Mouse (Mus musculus) lung, embryonic 14.5 days (tissue): ENCODE data around the gene Rpl18. TPM values are rescaled to one million over a fixed set of nuclear protein-coding genes. Genes with fewer than 3 reads are reported as not detected.
A peak's percentile ranks its signal among the peaks of the same experiment; 100 is the strongest.

Experiments used
- ATAC-seq: fragments of 200-750 bp; cut with Nextera tagmentation; 2 replicates; pipeline ENCODE4 v1.8.0; 2017; ENCODE audit warnings: mild to moderate bottlenecking, moderate TSS enrichment, moderate library complexity; ENCODE audit not compliant: insufficient read depth
- DNase-seq: peaks from one replicate; pipeline ENCODE4 v3.0.0-alpha.2; 2015
- H3K27ac ChIP-seq: fragments of 300-500 bp; sonication (generic); 2 replicates; pipeline ENCODE4 v1.5.1; 2014; ENCODE audit warnings: low read depth, mild to moderate bottlenecking, moderate library complexity
- H3K27me3 ChIP-seq: fragments of 300-500 bp; sonication (generic); 2 replicates; pipeline ENCODE4 v1.6.1; 2014; ENCODE audit warnings: low read length, control low read depth; ENCODE audit not compliant: insufficient read depth
- H3K36me3 ChIP-seq: fragments of 300-500 bp; sonication (generic); 2 replicates; pipeline ENCODE4 v1.6.1; 2014; ENCODE audit warnings: control low read depth; ENCODE audit not compliant: insufficient read depth
- H3K4me1 ChIP-seq: fragments of 300-500 bp; sonication (generic); 2 replicates; pipeline ENCODE4 v1.6.1; 2014; ENCODE audit warnings: antibody characterized with exemption, control low read depth; ENCODE audit not compliant: insufficient read depth
- H3K4me2 ChIP-seq: fragments of 300-500 bp; sonication (generic); 2 replicates; pipeline ENCODE4 v1.6.1; 2014; ENCODE audit warnings: mild to moderate bottlenecking
- H3K4me3 ChIP-seq: fragments of 300-500 bp; sonication (generic); 2 replicates; pipeline ENCODE4 v1.5.1; 2014; ENCODE audit warnings: low read depth, low read length
- H3K9ac ChIP-seq: fragments of 300-500 bp; sonication (generic); 2 replicates; pipeline ENCODE4 v1.6.1; 2014
- H3K9me3 ChIP-seq: fragments of 300-500 bp; sonication (generic); 2 replicates; pipeline ENCODE4 v1.6.1; 2016; ENCODE audit warnings: low read depth, low read length, control low read depth
- CTCF ChIP-seq: IDR thresholded peaks from 2 replicates; pipeline ENCODE4 v1.5.1; 2016; ENCODE audit warnings: antibody characterized with exemption, low read depth
- WGBS: fragments of 180-500 bp; shearing (Covaris S2); extraction: QIAGEN DNeasy Blood & Tissue Kit; methylation state at CpG from one replicate; pipeline ENCODE4 v1.1.7; 2014; 5-methylcytosine and 5-hydroxymethylcytosine counted together
- polyA plus RNA-seq: library from polyadenylated mRNA; unstranded; fragments of >200 nt; fragmentation: Nextera tagmentation; extraction: Ambion mirVana; gene quantifications from 2 replicates; pipeline ENCODE4 v1.2.1, GENCODE M21; 2014

Rpl18 gene
- polyA plus RNA-seq, 1 experiment from 2014 or later, result 1,303 TPM

- H3K27ac ChIP-seq, result no peak overlapping the region
- DNase-seq, result no peak
- H3K4me1 ChIP-seq, result no peaks in the 10 kb centered on the region
- H3K36me3 ChIP-seq, result no peaks in the 10 kb centered on the region
- H3K9ac ChIP-seq, result no peak overlapping the region
- no peaks in the 10 kb centered on the region for H3K9me3 ChIP-seq
- H3K4me3 ChIP-seq, result no peak overlapping the region
- no peak for ATAC-seq
- 92% methylated on average over 5 of the region's 5 CpGs for WGBS
- TF ChIP-seq CTCF, result no peak
- H3K27me3 ChIP-seq, result no peaks in the 10 kb centered on the region
- H3K4me2 ChIP-seq, result no peak overlapping the region
Observed at GRCm38 (mm10) chr7:45747450-45747849, 32.2 kb downstream of the Rpl18 start.

DNA sequence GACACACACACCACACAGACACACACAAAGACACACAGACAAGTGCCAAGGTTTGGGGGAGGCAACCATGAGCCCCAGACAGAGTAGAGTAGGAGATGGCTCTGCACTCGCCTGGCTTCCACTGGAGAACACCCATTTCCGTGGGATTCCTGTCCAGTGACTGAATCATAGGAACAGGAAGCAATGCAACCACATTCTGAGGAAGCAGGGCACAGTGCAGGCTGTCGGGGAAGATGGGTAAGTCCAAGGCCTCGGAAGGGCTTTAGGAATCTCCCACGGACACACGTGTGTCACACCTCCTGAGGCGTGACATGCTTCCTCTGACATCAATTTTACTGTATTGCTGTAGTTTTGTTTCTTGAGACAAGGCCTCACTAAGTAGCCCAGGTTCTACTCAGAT is 32.9 kb downstream of the Rpl18 start:
- ATAC-seq, result no peak
- Histone ChIP-seq H3K4me3 (no peak overlapping the region), H3K9me3 (no peaks in the 10 kb centered on the region), H3K36me3 (no peaks in the 10 kb centered on the region), H3K27ac (no peak overlapping the region), H3K9ac (no peak overlapping the region), H3K27me3 (no peaks in the 10 kb centered on the region), H3K4me2 (no peak overlapping the region), H3K4me1 (no peaks in the 10 kb centered on the region)
- 59% methylated on average over 7 of the region's 7 CpGs for WGBS
- TF ChIP-seq CTCF, result no peak
- DNase-seq, result no peak

GRCm38 (mm10) chr7:45749401-45749800 is 34.1 kb downstream of the Rpl18 start:
- H3K4me2 ChIP-seq, result no peak overlapping the region

GRCm38 (mm10) chr7:45750162-45750561 is 34.9 kb downstream of the Rpl18 start:
- 63% methylated on average over 9 of the region's 9 CpGs for WGBS
- no peak for TF ChIP-seq CTCF

More at GRCm38 (mm10) chr7:45749401-45749800, 34.1 kb downstream of the Rpl18 start:
- Histone ChIP-seq H3K9ac (no peak overlapping the region), H3K36me3 (no peaks in the 10 kb centered on the region), H3K4me1 (no peaks in the 10 kb centered on the region), H3K27ac (no peak overlapping the region), H3K4me3 (no peak overlapping the region), H3K27me3 (no peaks in the 10 kb centered on the region), H3K9me3 (no peaks in the 10 kb centered on the region)
- no peak for ATAC-seq
- 25% methylated on average over 9 of the region's 10 CpGs for WGBS
- no peak for TF ChIP-seq CTCF
- no peak for DNase-seq

GRCm38 (mm10) chr7:45755703-45756102 is 40.4 kb downstream of the Rpl18 start:
- ATAC-seq, result no peak

More at GRCm38 (mm10) chr7:45750162-45750561, 34.9 kb downstream of the Rpl18 start:
- Histone ChIP-seq H3K27me3 (no peaks in the 10 kb centered on the region), H3K4me3 (no peak overlapping the region), H3K4me2 (no peak overlapping the region), H3K27ac (no peak overlapping the region), H3K36me3 (no peaks in the 10 kb centered on the region), H3K9me3 (no peaks in the 10 kb centered on the region), H3K9ac (no peak overlapping the region), H3K4me1 (no peaks in the 10 kb centered on the region)
- ATAC-seq (no peak), DNase-seq (no peak)

GRCm38 (mm10) chr7:45759400-45759799 is 44.1 kb downstream of the Rpl18 start:
- H3K4me3 ChIP-seq, result peak overlapping the region; percentile 24; the same call in 1 of the 2 replicates
- no peaks in the 10 kb centered on the region for H3K4me1 ChIP-seq
- peaks cover 18% of the 10 kb centered on the region for H3K27me3 ChIP-seq
- H3K27ac ChIP-seq, result no peak overlapping the region
- peak; percentile 33 for TF ChIP-seq CTCF
- H3K36me3 ChIP-seq, result no peaks in the 10 kb centered on the region
- ATAC-seq (peak; percentile 76), DNase-seq (peak; percentile 48)
- H3K4me2 ChIP-seq, result peak overlapping the region; percentile 55
- no peaks in the 10 kb centered on the region for H3K9me3 ChIP-seq
- WGBS, result 7% methylated on average over 27 of the region's 27 CpGs
- peak overlapping the region; percentile 34 for H3K9ac ChIP-seq

More at GRCm38 (mm10) chr7:45755703-45756102, 40.4 kb downstream of the Rpl18 start:
- H3K27ac ChIP-seq, result no peak overlapping the region
- no peak for DNase-seq
- no peak overlapping the region for H3K4me2 ChIP-seq
- H3K4me3 ChIP-seq, result no peak overlapping the region
- H3K27me3 ChIP-seq, result peaks cover 18% of the 10 kb centered on the region
- TF ChIP-seq CTCF, result no peak
- no peaks in the 10 kb centered on the region for H3K4me1 ChIP-seq
- WGBS, result 47% methylated on average over 6 of the region's 6 CpGs
- H3K9me3 ChIP-seq, result no peaks in the 10 kb centered on the region
- no peak overlapping the region for H3K9ac ChIP-seq
- H3K36me3 ChIP-seq, result no peaks in the 10 kb centered on the region

- Histone ChIP-seq H3K27ac (no peak overlapping the region), H3K27me3 (peaks cover 18% of the 10 kb centered on the region), H3K4me2 (no peak overlapping the region), H3K36me3 (no peaks in the 10 kb centered on the region), H3K9ac (no peak overlapping the region), H3K4me1 (no peaks in the 10 kb centered on the region), H3K9me3 (no peaks in the 10 kb centered on the region), H3K4me3 (no peak overlapping the region)
- 61% methylated on average over 5 of the region's 5 CpGs for WGBS
- TF ChIP-seq CTCF, result no peak
- DNase-seq (no peak), ATAC-seq (no peak)
Observed at GRCm38 (mm10) chr7:45760151-45760550, 44.9 kb downstream of the Rpl18 start.

- DNase-seq, result no peak
- H3K27me3 ChIP-seq, result no peaks in the 10 kb centered on the region
- no peak overlapping the region for H3K4me2 ChIP-seq
- H3K4me1 ChIP-seq, result no peaks in the 10 kb centered on the region
- H3K9ac ChIP-seq, result no peak overlapping the region
- ATAC-seq, result 0 out of 2 replicates have a peak, but pooled peaks have one; percentile 17
- no peak for TF ChIP-seq CTCF
- H3K9me3 ChIP-seq, result no peaks in the 10 kb centered on the region
- no peak overlapping the region for H3K27ac ChIP-seq
- WGBS, result 49% methylated on average over 8 of the region's 8 CpGs
- no peaks in the 10 kb centered on the region for H3K36me3 ChIP-seq
- H3K4me3 ChIP-seq, result no peak overlapping the region
Observed at GRCm38 (mm10) chr7:45765995-45766394, 50.7 kb downstream of the Rpl18 start.
